Mouse (Mus musculus) T-helper 17 cell (primary cell): ENCODE measurements around the gene Plcg1.

Source experiments
- in situ Hi-C, 2 experiments: fragments of 300-600 bp; cut with MboI, MseI; formaldehyde crosslinking; loops; 1 replicate in 1 of 2; 2 replicates in 1 of 2; pipeline ENCODE4 v1.15.1; 2025; ENCODE audit warnings: high pct_unique_total_duplicates in 2 of 2

Gene Plcg1

DNA sequence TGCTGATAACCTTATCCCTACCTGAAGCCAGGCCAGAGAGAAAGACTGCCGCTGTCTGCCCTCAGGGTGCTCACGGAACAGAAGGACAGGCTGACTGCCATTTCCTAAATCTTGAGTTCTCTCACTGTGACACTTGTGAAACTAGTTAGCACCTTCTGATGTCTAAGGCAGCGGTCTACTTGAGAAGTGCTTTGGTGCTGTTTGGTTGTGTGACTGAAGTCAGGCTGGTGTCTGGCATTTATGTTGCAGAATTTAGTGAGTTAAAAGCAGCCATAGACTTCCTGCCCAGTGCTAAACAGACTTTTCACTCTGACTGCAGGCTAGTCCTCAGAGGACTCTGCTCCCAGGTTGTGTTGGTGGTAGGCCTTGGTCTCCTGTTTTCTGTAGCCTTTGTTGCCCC lies 3.2 kb downstream of the Plcg1 start:
- in situ Hi-C loops: loop anchor here in 1 of 2 experiments (5.0 kb wide), 1 partner anchor 138 kb away; the partner anchor contains the start of gene Zhx3

DNA sequence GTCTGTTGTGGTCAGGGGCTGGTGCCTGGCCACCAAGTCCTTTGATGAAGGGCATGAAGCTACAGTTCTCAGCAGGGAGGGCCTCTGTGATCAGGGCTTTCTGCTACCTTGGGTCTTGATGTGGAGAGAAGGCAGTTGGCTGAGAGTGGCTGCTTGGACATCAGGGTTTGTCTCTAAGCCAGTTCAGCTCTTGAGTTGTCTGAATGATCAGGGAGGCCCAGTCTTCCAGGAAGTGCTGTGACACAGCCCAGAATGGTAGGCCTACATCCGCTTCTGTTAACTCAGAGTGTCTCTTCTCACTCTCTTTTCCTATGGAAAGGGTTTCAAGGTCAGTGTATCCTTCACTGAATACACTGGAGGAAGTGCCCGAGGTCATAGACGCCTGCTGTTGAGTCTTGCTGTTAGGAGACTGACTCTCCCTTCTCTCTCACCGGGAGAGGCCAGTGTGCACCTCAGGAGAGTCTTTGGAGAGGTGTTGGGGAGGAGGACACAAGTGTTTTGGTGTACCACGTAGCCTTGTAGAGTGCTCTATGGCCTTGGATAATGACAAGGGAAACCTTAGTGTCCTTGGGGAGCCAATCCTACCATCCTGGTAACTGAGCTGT lies 4.7 kb downstream of the Plcg1 start:
- in situ Hi-C loops: no loop called here

DNA sequence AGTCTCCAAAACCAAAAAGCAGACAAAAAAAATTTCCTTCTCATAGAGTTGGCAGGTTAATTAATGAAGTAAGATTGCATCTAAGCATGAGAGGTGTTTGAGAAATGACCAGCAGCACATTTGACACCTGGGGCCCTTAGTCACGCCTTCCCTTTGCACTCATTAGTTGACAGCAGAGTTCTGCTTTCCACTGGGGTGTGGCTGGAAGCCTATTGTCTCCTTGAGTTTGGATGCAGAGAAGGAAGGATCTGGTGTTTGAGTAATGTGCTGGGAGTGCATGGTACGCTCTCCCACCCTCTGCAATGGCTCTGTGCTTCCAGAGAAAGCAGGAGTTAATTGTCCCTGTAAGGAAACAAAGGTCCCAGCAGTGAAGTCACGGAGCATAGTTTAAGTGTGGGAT lies 5.4 kb downstream of the Plcg1 start:
- in situ Hi-C loops: no loop called here

DNA sequence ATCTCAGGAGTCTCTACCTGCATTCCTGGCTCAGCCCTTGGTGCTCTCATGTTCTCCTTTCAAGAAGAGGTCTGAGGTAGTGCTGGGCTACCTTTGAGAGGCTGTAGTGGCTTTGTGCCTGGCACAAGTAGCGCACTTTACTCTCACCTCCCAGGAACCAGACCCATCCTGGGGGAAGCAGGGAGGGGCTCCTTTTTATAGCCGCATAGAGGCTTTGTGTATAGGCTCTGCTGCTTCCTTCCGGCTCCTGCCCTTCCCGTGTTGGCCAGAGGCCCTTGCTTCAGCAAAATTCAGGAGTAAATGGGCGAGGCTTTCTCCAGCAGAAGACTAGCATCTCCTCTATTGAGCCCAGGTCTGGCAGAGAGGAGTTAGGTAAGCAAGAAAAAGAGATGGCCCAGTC lies 7.3 kb downstream of the Plcg1 start:
- in situ Hi-C loops: no loop called here

GRCm38 (mm10) chr2:160739647-160740356 lies 8.7 kb downstream of the Plcg1 start:
- in situ Hi-C loops: no loop called here

GRCm38 (mm10) chr2:160740521-160741156 lies 9.5 kb downstream of the Plcg1 start:
- in situ Hi-C loops: no loop called here

- in situ Hi-C loops: no loop called here
Observed at GRCm38 (mm10) chr2:160741580-160741979, 10.5 kb downstream of the Plcg1 start.

DNA sequence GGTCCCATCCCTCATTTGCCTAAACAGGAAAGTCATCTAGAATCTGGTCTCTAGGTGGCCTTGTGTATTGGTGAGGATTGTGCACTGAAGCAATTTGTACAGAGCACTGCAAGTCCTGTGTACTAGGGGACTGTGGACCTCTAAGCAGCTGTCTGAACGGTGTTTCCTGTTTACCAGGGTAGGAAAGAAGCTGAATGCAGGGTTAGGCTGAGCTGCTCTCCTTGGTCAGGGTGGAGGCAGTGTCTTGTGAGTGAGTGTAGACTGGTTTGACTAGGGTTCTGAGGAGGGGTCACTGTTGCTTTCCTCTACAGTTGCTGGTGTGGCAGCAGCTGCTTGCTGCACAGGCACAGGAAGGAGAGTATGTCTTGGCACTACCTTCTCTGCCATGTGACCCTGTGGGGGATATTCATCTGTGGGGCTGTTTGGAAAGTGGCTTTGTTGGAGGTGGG lies 11.1 kb downstream of the Plcg1 start:
- in situ Hi-C loops: no loop called here

DNA sequence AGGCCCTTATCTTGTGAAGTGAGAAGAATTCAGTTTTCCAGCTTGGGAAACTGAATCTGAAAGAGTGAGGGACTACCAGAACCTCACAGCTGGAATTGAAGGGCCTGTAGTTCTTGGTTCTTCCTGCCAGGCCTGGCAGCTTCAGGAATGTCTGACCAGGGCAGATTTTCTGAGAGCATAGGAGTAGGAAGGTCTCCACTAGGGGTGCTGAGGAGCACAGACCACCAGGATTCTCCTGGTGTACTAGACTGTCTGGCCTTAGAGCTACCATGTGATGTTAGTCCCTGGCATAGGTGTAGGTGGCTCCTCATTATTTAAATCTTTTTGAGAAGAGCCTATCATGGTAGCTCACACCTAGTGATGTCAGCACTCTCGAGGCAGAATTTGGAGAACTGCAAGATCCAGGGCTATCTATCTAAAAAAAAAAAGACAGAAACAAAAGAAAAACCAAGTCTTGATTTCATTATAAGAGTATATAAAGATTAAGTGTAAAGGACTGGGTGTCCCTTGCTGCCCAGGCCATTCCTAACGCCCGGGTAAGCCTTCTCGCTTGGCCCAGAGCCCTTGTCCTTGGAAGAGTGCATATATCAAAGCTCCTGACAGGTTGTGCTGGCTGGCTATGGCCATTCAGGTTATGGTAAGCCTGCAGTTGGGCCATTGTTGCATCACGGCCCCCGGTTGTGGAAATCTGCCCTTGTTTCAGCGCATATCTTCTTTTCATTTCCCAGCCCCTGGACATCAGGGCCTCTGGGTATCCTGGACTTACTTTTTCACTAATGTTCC lies 13.1 kb downstream of the Plcg1 start:
- in situ Hi-C loops: no loop called here

GRCm38 (mm10) chr2:160744823-160745210 lies 13.7 kb downstream of the Plcg1 start:
- in situ Hi-C loops: no loop called here

GRCm38 (mm10) chr2:160745497-160745896 lies 14.4 kb downstream of the Plcg1 start:
- in situ Hi-C loops: no loop called here

DNA sequence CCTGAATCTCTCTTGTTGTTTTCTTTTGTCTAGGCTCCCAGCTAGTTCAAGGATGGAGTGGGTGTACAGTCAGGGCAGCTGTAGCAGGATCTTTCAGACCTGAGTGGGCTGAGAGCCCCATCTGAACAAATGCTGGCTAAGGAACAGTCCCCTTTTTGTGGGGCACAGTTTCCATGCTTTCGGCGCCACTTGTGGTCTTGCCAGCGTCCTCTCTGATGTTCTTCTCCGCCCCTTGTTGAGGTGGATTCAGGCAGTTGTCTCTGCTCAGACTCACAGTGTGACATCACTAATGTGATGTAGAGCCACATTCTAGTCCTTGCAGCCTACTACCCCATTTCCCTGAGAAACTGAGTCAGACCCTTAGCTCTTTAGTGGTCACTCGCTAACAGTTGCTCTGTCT lies 15.5 kb downstream of the Plcg1 start:
- in situ Hi-C loops: no loop called here

GRCm38 (mm10) chr2:160747075-160747474 lies 16.0 kb downstream of the Plcg1 start:
- in situ Hi-C loops: no loop called here

- in situ Hi-C loops: loop anchor here in 1 of 2 experiments (5.0 kb wide), 1 partner anchor 39 kb away; no protein-coding TSS in a partner anchor
Observed at GRCm38 (mm10) chr2:160756583-160757203, 25.6 kb downstream of the Plcg1 start.

DNA sequence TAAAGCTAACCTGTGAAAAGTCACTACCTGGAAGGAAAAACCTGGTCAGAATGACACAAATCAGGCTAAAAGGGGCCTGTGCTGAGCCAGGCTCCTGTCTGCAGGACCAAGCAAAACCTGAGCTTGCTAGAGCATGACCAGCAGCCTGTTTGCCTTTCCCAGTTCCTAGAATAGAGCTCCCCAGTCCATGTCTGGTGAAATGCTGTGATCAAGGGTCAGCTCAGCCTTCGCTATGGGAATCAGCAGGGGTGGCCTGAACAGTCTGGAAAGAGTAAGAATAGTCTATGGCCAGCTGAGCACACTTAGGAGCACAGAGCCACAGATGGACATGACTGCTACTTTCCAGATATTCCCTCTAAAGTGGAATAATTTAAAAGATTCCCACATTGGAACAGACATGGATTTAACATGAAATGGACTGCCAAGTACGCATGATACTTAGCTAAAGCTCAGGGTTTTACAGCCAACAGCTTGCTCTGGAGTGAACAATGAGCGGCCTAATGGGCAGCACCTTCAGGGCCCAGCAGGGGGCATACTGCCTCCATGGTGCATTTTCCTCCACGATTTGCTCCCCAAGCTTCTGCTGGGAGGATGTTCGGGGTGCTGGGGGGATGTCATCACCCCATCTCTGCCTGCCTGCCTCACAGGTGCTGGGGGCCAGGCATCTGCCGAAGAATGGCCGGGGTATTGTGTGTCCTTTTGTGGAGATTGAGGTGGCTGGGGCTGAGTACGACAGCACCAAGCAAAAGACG lies 29.5 kb downstream of the Plcg1 start:
- in situ Hi-C loops: no loop called here

DNA sequence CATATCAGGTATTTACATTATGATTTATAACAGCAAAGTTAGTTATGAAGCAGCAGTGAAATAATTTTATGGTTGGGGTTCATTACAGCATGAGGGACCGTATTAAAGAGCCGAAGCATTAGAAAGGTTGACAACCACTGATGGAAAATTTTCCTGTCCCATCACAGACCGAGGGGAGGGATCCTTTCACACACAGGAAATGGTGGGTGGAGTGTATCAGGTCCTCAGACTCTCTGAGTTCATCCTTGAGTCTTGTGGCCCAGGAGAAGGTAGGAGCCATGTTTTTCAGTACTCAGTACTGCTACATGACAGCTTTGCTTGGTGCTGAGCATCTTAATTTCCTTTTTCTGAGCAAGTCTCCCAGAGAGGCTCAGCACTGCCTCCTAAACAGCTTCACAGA lies 32.7 kb downstream of the Plcg1 start:
- in situ Hi-C loops: no loop called here

DNA sequence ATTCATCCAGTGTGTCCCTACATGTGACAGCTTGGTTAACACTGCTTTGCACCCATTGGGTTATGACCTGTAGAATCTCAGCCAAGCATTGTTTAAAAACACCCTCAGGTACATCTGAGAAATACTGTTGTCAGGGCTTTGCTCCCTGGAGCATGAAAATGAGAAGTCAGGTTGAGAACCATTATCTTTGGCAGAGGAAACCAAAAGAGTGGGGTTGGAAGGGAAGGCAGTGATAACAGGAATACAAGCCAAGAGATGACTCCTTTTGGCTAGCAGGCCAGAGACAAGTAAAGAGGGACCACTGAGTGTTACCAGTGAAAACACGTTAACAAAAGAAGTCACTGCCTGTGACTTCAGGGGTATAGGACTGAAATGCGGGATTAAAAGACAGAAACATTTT lies 33.3 kb downstream of the Plcg1 start:
- in situ Hi-C loops: no loop called here

GRCm38 (mm10) chr2:160765096-160765495 lies 34.0 kb downstream of the Plcg1 start:
- in situ Hi-C loops: no loop called here

DNA sequence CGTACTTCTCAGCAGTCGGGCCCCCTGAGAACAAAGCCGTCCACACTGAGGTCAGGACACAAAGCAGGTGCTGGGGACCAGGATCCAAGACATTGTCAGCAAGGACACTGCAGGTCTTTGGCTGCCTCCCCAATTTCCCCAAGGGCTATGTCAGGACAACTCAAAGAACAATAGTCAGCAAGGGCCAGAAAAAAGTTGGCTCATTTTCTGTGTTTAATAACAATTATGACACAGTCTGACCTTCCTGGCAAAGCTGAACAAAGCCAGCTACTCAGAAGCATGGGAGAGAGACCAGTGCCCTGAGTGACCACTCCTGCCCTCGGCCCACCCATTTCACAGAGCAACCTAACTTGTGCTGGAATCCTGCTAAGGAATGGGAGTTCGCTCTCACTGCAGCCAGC lies 35.3 kb downstream of the Plcg1 start:
- in situ Hi-C loops: no loop called here

DNA sequence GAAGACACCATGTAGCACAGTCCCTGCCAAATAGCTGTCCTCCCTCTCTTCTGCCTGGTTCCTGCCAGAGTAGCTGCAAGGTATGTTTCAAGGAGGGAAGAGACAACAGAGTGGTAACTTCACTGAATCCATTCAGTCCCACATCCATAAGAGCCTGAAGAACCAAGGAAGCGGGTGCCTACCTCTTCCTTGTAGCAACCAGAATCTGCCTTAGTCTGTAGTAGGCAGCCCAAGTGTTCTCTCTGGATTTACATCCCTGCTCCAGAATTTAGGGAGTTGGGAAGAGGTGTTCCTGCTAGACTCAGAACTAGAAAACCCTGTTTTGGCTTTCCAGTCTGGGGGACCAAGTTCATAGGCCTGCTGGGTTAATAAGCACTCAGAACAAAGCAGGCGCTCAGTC lies 36.1 kb downstream of the Plcg1 start:
- in situ Hi-C loops: no loop called here
